Mouse (Mus musculus) heart, embryonic 11.5 days (tissue): ENCODE data around the gene Hebp2. TPM values are rescaled to one million over a fixed set of nuclear protein-coding genes. Genes with fewer than 3 reads are reported as not detected.
A peak's percentile ranks its signal among the peaks of the same experiment; 100 is the strongest.

Experiments
- ATAC-seq: fragments of 200-750 bp; cut with Nextera tagmentation; replicated peaks from 2 replicates; pipeline ENCODE4 v1.8.0; 2017; ENCODE audit warnings: moderate library complexity; ENCODE audit not compliant: insufficient number of reproducible peaks, low FRiP score, low TSS enrichment
- H3K27ac ChIP-seq: fragments of 300-500 bp; sonication (generic); 2 replicates; pipeline ENCODE4 v1.5.1; 2014; ENCODE audit warnings: mild to moderate bottlenecking, low read depth, low read length
- H3K27me3 ChIP-seq: fragments of 300-500 bp; sonication (generic); 2 replicates; pipeline ENCODE4 v1.6.1; 2014; ENCODE audit warnings: mild to moderate bottlenecking, low read length, mixed read lengths; ENCODE audit not compliant: control insufficient read depth, insufficient read depth
- H3K36me3 ChIP-seq: fragments of 300-500 bp; sonication (generic); 2 replicates; pipeline ENCODE4 v1.6.1; 2014; ENCODE audit warnings: mild to moderate bottlenecking, low read length, moderate library complexity, mixed read lengths; ENCODE audit not compliant: control insufficient read depth, insufficient read depth
- H3K4me1 ChIP-seq: fragments of 300-500 bp; sonication (generic); 2 replicates; pipeline ENCODE4 v1.6.1; 2014; ENCODE audit warnings: low read length; ENCODE audit not compliant: control insufficient read depth, insufficient read depth
- H3K4me2 ChIP-seq: fragments of 300-500 bp; sonication (generic); 2 replicates; pipeline ENCODE4 v1.6.1; 2014; ENCODE audit warnings: mild to moderate bottlenecking, moderate library complexity
- H3K4me3 ChIP-seq: fragments of 300-500 bp; sonication (generic); 2 replicates; pipeline ENCODE4 v1.5.1; 2014; ENCODE audit warnings: low read depth, low read length
- H3K9ac ChIP-seq: fragments of 300-500 bp; sonication (generic); 2 replicates; pipeline ENCODE4 v1.6.1; 2014; ENCODE audit warnings: mild to moderate bottlenecking, low read depth, low read length, moderate library complexity
- H3K9me3 ChIP-seq: fragments of 300-500 bp; sonication (generic); replicated peaks from 2 replicates; pipeline ENCODE4 v1.6.1; 2016; ENCODE audit warnings: low read length; ENCODE audit not compliant: control insufficient read depth
- WGBS: fragments of 180-500 bp; shearing (Covaris S2); extraction: QIAGEN DNeasy Blood & Tissue Kit; methylation state at CpG from one replicate; pipeline ENCODE4 v1.1.7; 2014; ENCODE audit not compliant: insufficient replicate concordance; 5-methylcytosine and 5-hydroxymethylcytosine counted together
- polyA plus RNA-seq: library from polyadenylated mRNA; unstranded; fragments of >200 nt; fragmentation: Nextera tagmentation; extraction: Ambion mirVana; gene quantifications from 2 replicates; pipeline ENCODE4 v1.2.1, GENCODE M21; 2014

Hebp2 gene
- polyA plus RNA-seq, 1 experiment from 2014 or later = 19.9 TPM

- no peak overlapping the region for H3K4me2 ChIP-seq
- ATAC-seq = no peak
- 0 out of 2 replicates have a peak, but pooled peaks cover 2% of the 10 kb centered on the region for H3K36me3 ChIP-seq
- H3K4me1 ChIP-seq = peaks cover 3% of the 10 kb centered on the region; the same call in 1 of the 2 replicates
- WGBS = 69% methylated on average over 2 of the region's 2 CpGs
- H3K9ac ChIP-seq = no peak overlapping the region
- H3K27ac ChIP-seq = no peak overlapping the region
- no peaks in the 10 kb centered on the region for H3K27me3 ChIP-seq
- no peak overlapping the region for H3K4me3 ChIP-seq
- no peaks in the 10 kb centered on the region for H3K9me3 ChIP-seq
These were observed 37.9 kb downstream of the Hebp2 start for GRCm38 (mm10) chr10:18507869-18508473.

- Histone ChIP-seq H3K4me1 (peaks cover 3% of the 10 kb centered on the region; the same call in 1 of the 2 replicates), H3K4me2 (no peak overlapping the region), H3K9me3 (no peaks in the 10 kb centered on the region), H3K27me3 (no peaks in the 10 kb centered on the region), H3K36me3 (0 out of 2 replicates have a peak, but pooled peaks cover under 1% of the 10 kb centered on the region), H3K27ac (no peak overlapping the region), H3K4me3 (no peak overlapping the region), H3K9ac (no peak overlapping the region)
- no peak for ATAC-seq
- 70% methylated on average over 6 of the region's 6 CpGs for WGBS
These were observed 39.4 kb downstream of the Hebp2 start for GRCm38 (mm10) chr10:18506501-18506946.

DNA sequence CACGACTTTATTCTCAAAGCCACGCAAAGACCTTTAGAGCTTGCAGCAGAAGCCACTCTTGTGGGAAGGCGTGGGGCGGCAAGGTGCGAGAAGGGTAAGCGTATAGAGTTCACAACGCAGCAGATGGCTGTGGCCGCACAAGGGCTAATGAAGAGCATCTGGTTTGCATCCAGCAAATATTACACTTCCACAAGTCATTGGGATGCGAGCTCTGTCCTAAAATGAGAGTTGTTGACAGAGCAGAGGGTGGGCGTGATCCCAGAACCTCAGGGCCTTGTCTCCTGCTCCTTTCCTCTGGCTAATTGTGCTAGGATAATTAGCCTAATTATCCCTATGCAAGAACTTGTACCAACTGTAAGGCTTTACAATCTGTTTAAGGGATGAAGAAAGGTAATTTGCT lies 40.2 kb downstream of the Hebp2 start:
- Histone ChIP-seq H3K4me2 (no peak overlapping the region), H3K36me3 (no peaks in the 10 kb centered on the region), H3K4me3 (no peak overlapping the region), H3K9ac (no peak overlapping the region), H3K9me3 (no peaks in the 10 kb centered on the region), H3K27me3 (no peaks in the 10 kb centered on the region), H3K4me1 (peaks cover 3% of the 10 kb centered on the region; the same call in 1 of the 2 replicates), H3K27ac (no peak overlapping the region)
- ATAC-seq = no peak
- WGBS = 77% methylated on average over 10 of the region's 10 CpGs

DNA sequence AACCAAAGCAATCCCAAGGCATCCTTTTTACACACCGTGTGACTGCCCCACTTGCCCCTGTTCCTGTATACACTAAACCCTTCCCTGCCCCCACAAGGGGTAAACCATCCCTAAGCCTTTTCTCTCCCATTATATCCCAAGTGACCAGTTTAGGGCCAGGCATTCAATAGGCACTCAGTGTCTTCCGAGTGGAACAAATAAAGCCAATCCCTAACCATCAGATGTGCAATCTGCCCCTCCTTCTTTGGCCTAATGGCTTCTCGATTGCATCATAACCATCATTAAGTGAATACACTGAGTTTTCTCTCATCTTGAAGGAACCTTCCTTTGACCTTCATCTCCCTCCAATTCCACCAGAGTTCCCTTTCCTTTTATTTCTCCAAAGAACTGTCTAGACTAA lies 43.9 kb downstream of the Hebp2 start:
- Histone ChIP-seq H3K4me2 (no peak overlapping the region), H3K9ac (no peak overlapping the region), H3K4me3 (no peak overlapping the region), H3K36me3 (no peaks in the 10 kb centered on the region), H3K27me3 (no peaks in the 10 kb centered on the region), H3K27ac (no peak overlapping the region), H3K9me3 (no peaks in the 10 kb centered on the region), H3K4me1 (peaks cover 3% of the 10 kb centered on the region; the same call in 1 of the 2 replicates)
- WGBS = 72% methylated on average over 3 of the region's 3 CpGs
- no peak for ATAC-seq

DNA sequence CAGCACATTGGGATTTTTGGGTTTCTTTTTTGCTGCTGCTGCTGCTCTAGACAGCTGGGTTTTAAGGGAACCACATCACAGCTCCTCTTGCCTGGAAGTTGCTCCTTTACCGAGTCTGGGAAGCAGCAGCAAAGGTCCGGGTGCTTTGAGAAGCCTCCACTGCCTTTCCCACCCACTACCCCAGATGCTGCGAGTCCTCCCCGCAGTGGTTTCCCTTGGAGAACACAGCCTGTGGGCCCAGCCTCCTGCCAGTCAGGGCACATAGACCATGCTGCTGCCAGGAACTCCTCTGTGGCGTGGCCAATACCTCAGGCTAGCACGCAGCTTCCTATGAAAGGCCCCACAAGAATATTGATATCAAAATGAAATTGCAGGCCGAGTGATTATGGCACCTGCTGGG lies 48.8 kb downstream of the Hebp2 start:
- no peak overlapping the region for H3K27ac ChIP-seq
- H3K4me3 ChIP-seq = no peak overlapping the region
- H3K9me3 ChIP-seq = no peaks in the 10 kb centered on the region
- WGBS = 79% methylated on average over 7 of the region's 7 CpGs
- H3K9ac ChIP-seq = no peak overlapping the region
- H3K4me1 ChIP-seq = peaks cover 15% of the 10 kb centered on the region
- no peak for ATAC-seq
- no peaks in the 10 kb centered on the region for H3K36me3 ChIP-seq
- H3K27me3 ChIP-seq = no peaks in the 10 kb centered on the region
- H3K4me2 ChIP-seq = no peak overlapping the region

GRCm38 (mm10) chr10:18494249-18494648 lies 51.6 kb downstream of the Hebp2 start:
- Histone ChIP-seq H3K4me2 (no peak overlapping the region), H3K27ac (peak overlapping the region; percentile 41), H3K4me3 (no peak overlapping the region), H3K4me1 (peaks cover 22% of the 10 kb centered on the region), H3K9ac (no peak overlapping the region), H3K36me3 (no peaks in the 10 kb centered on the region), H3K9me3 (no peaks in the 10 kb centered on the region), H3K27me3 (no peaks in the 10 kb centered on the region)
- no peak for ATAC-seq
- WGBS = 38% methylated on average over 7 of the region's 7 CpGs

DNA sequence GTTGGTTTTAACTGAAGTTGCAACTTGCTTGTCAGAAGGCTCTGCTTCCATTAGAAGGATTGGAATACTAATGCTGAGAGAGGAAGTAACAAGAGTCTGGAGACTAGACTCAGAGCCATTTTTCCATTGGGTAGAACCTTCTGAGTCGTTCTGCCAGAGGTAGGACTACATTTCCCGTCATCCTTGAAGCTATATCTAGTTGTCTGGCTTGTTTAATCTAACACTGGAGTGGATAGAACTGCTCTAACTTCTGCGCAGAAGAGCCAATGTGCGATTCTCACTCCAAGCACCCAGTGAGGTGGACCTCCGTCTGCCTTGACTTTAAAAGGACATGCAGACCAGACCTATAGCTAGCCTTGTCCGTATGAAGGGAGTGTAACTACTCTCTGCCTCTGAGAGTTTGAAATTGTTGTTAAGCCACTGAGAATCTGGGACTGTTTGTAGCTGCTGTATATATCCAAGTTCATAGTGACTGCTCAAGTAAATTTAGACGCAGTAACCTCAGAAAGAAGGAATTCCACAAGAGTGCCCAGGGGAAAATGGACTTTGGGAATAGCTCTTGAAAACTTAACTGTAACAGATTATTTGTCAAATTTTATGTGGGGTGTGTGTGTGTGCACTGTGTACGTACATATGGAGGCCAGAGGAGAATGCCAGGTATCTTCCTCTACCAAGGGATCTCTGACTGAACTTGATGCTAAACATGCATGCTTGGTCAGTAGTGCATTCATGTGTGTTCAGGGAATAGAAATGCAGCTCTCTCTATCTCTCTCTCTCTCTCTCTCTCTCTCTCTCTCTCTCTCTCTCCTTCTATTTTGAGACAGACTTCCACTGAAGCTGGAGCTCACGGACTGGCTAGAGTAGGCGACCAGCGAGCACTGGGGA lies 52.6 kb downstream of the Hebp2 start:
- no peak for ATAC-seq

GRCm38 (mm10) chr10:18491952-18492351 lies 53.9 kb downstream of the Hebp2 start:
- no peak for ATAC-seq
- Histone ChIP-seq H3K36me3 (no peaks in the 10 kb centered on the region), H3K4me2 (no peak overlapping the region), H3K9me3 (no peaks in the 10 kb centered on the region), H3K4me1 (peaks cover 22% of the 10 kb centered on the region), H3K4me3 (no peak overlapping the region), H3K27me3 (no peaks in the 10 kb centered on the region), H3K27ac (no peak overlapping the region), H3K9ac (no peak overlapping the region)
- WGBS = 35% methylated on average over 4 of the region's 4 CpGs

More for the DNA sequence above, 52.6 kb downstream of the Hebp2 start:
- no peaks in the 10 kb centered on the region for H3K36me3 ChIP-seq
- H3K9ac ChIP-seq = no peak overlapping the region
- H3K4me1 ChIP-seq = peaks cover 22% of the 10 kb centered on the region
- H3K4me3 ChIP-seq = no peak overlapping the region
- 61% methylated on average over 11 of the region's 11 CpGs for WGBS
- H3K27ac ChIP-seq = peak overlapping the region; percentile 11
- no peak overlapping the region for H3K4me2 ChIP-seq
- no peaks in the 10 kb centered on the region for H3K9me3 ChIP-seq
- H3K27me3 ChIP-seq = no peaks in the 10 kb centered on the region
